Comparison of ENCODE assay signal across 8 mouse cellular contexts in genomic region chr16:15252666-15253347, GRCm38 (mm10).
A peak's percentile ranks its signal among the peaks of the same experiment; 100 is the strongest.
DNase-seq lines count a peak whose midpoint lies in the region; ATAC-seq lines count a peak whose summit lies in the region.
"Had no signal": no experiment of that assay in that cellular context is flagged by ENCODE, and none has a peak within 500 bp of the region (broad histone marks: within the 10 kb centered on the region; RNA-seq: fewer than 3 reads in every experiment).

No protein-coding gene starts in this region.

- H3K27me3 ChIP-seq in lung, embryonic 15.5 days, result no peaks in the 10 kb centered on the region
- no peaks in the 10 kb centered on the region for H3K27me3 ChIP-seq in stomach, embryonic 16.5 days (ENCODE audit: control insufficient read depth, insufficient read depth, low read length)
- H3K27me3 ChIP-seq: megakaryocyte, embryonic 14.5 days had no signal

- no peak for DNase-seq in lung, postnatal 36 days
- DNase-seq in gastrocnemius, postnatal 10 days, result peak; percentile 16
- peak; percentile 42 for DNase-seq in kidney, postnatal 10 days
- DNase-seq in embryo, embryonic 9.5 days (ENCODE audit: extremely low spot score), result no peak
- no peak for DNase-seq in thymus, postnatal 4 days

- no peaks in the 10 kb centered on the region for H3K36me3 ChIP-seq in lung, embryonic 15.5 days
- H3K36me3 ChIP-seq in stomach, embryonic 16.5 days (ENCODE audit: control insufficient read depth, insufficient read depth, low read length), result no peaks in the 10 kb centered on the region

- WGBS in lung, embryonic 15.5 days, result 58% methylated on average over 6 of the region's 6 CpGs
- 51% methylated on average over 6 of the region's 6 CpGs for WGBS in stomach, embryonic 16.5 days

- no peak overlapping the region for H3K9ac ChIP-seq in lung, embryonic 15.5 days
- H3K9ac ChIP-seq in stomach, embryonic 16.5 days (ENCODE audit: low read length), result no peak overlapping the region

- peak; percentile 80; the same call in 1 of the 2 replicates for ATAC-seq in lung, embryonic 15.5 days (ENCODE audit: borderline replicate concordance, extremely low read depth, low FRiP score, low TSS enrichment)
- peak; percentile 83 for ATAC-seq in stomach, embryonic 16.5 days (ENCODE audit: insufficient read depth, low FRiP score)

- no peak overlapping the region for H3K4me2 ChIP-seq in lung, embryonic 15.5 days
- no peak overlapping the region for H3K4me2 ChIP-seq in stomach, embryonic 16.5 days (ENCODE audit: low read depth, low read length)

- H3K9me3 ChIP-seq in lung, embryonic 15.5 days, result no peaks in the 10 kb centered on the region
- H3K9me3 ChIP-seq in stomach, embryonic 16.5 days (replicated peaks; ENCODE audit: control insufficient read depth, low read length), result no peaks in the 10 kb centered on the region
- H3K9me3 ChIP-seq: megakaryocyte, embryonic 14.5 days had no signal

- H3K4me1 ChIP-seq in lung, embryonic 15.5 days, result peaks cover 14% of the 10 kb centered on the region; the same call in 1 of the 2 replicates
- peaks cover 17% of the 10 kb centered on the region; the same call in 1 of the 2 replicates for H3K4me1 ChIP-seq in stomach, embryonic 16.5 days (ENCODE audit: control insufficient read depth, insufficient read depth, low read length)
- H3K4me1 ChIP-seq: megakaryocyte, embryonic 14.5 days had no signal

- no peak overlapping the region for H3K4me3 ChIP-seq in lung, embryonic 15.5 days
- no peak overlapping the region for H3K4me3 ChIP-seq in stomach, embryonic 16.5 days (replicated peaks; ENCODE audit: low read length)
- H3K4me3 ChIP-seq: megakaryocyte, embryonic 14.5 days had no signal

- peak overlapping the region; percentile 72 for H3K27ac ChIP-seq in lung, embryonic 15.5 days
- peak overlapping the region; percentile 77 for H3K27ac ChIP-seq in stomach, embryonic 16.5 days (ENCODE audit: low read length)

Comparison
In these comparisons a context has a peak if more than half of its experiments do, and no peak if none do; other contexts are left out.
1. DNase-seq: peak in gastrocnemius, postnatal 10 days (single experiment) and kidney, postnatal 10 days (single experiment); none in lung, postnatal 36 days (single experiment), embryo, embryonic 9.5 days (single experiment) and thymus, postnatal 4 days (single experiment).